Mouse (Mus musculus): ENCODE results near the gene Mr1.

DNA sequence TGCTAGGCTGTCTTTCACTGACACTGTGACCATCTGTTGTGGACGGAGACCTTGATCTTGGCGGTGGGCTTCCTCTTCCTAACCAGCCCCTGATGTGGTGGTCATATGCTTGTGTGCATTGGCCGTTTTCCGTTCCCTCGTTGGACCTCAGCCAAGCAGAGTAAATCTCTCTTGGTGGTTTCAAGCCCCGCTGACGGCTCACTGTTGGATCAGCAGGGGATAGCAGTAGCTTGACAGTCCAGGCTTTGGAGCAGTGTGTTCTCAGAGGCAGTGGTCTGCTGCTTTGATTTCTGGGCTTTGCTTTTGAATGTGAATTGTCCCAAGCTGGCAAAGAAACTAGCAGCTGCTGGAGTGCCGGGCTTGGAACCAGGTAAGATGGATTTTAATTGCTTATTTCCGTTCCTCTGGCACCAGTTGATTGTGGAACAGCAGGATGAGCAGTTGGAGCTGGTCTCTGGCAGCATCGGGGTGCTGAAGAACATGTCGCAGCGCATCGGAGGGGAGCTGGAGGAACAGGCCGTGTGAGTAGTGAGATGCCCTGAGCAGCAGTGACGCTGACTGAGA lies 46.3 kb upstream of the Mr1 start:
- no peak for TF ChIP-seq CTCF (IDR thresholded peaks at IDR 0.05; ENCODE audit: low read depth)
- TF ChIP-seq EP300 (optimal IDR thresholded peaks at IDR 0.05) = no peak
